Mouse (Mus musculus): ENCODE results near the gene Dnase2b.

DNA sequence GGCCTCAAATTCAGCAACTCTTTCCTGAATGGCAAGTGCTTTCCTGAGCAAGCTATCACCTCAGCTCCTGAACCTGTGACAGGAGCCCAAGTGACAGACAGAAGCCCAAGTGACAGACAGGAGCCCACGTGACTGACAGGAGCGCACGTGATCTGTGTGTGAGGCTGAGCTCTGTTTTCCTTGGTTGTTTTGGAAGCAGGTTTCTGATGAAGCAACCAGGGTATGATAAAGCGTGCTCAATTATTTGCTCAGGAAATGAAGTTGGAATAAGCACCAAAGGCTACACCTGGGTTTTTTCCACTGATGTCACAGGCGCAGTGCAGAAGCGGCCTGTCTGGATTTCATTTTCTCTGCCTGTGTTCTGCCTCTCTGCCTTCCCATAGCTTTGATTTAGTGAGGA lies 25.9 kb downstream of the Dnase2b start:
- TF ChIP-seq CTCF (IDR thresholded peaks at IDR 0.05; ENCODE audit: insufficient read depth, low read depth, low read length) (no peak), POLR2A (IDR thresholded peaks at IDR 0.05; ENCODE audit: insufficient read depth, low read depth, low read length) (no peak)
